Mouse (Mus musculus) CH12.LX (cell line): ENCODE data around the gene Ttc7b. TPM values are rescaled to one million over a fixed set of nuclear protein-coding genes. Genes with fewer than 3 reads are reported as not detected.

Source experiments
- DNase-seq: peaks from one replicate; pipeline ENCODE4 v3.0.0-alpha.2; 2013; ENCODE audit errors: extremely low read depth
- H3K27ac ChIP-seq: 2 replicates; pipeline ENCODE4 v1.5.1; 2012; ENCODE audit warnings: low read depth, mild to moderate bottlenecking, control low read depth, moderate library complexity; ENCODE audit not compliant: insufficient read depth
- H3K27me3 ChIP-seq: replicated peaks from 2 replicates; pipeline ENCODE3; 2012; ENCODE audit warnings: inconsistent platforms
- H3K36me3 ChIP-seq, 2 experiments: replicated peaks in 1 of 2; 2 replicates each; pipeline versions ENCODE3 to v1.6.1; 2012; ENCODE audit warnings: inconsistent platforms in 1 of 2, low read length in 1 of 2, mild to moderate bottlenecking in 1 of 2, mixed read lengths in 1 of 2, moderate library complexity in 1 of 2; ENCODE audit not compliant: control insufficient read depth in 1 of 2, insufficient read depth in 1 of 2
- H3K4me1 ChIP-seq, 2 experiments: 2 replicates each; pipeline ENCODE4 v1.6.1; 2012; ENCODE audit warnings: inconsistent platforms in 1 of 2, moderate library complexity in 1 of 2; ENCODE audit not compliant: insufficient read depth in 2 of 2, control insufficient read depth in 1 of 2
- H3K4me2 ChIP-seq: 2 replicates; pipeline ENCODE4 v1.6.1; 2012; ENCODE audit warnings: low read depth, mild to moderate bottlenecking, control low read depth; ENCODE audit not compliant: poor library complexity, insufficient read depth, severe bottlenecking
- H3K4me3 ChIP-seq, 3 experiments: fragments of 150-350 bp in 1 of 3; sonication (generic) in 1 of 3; replicated peaks in 1 of 3; 2 replicates each; pipeline versions ENCODE3 to v1.5.1; 2011 to 2012; ENCODE audit warnings: low read depth in 2 of 3, low read length in 2 of 3, mild to moderate bottlenecking in 2 of 3, moderate library complexity in 2 of 3, control low read depth in 1 of 3, improper control_type of control experiment in 1 of 3, inconsistent platforms in 1 of 3, mixed read lengths in 1 of 3; ENCODE audit not compliant: poor library complexity in 1 of 3
- H3K79me2 ChIP-seq: replicated peaks from 2 replicates; pipeline ENCODE4 v1.6.1; 2012; ENCODE audit warnings: mild to moderate bottlenecking, moderate library complexity; ENCODE audit not compliant: control insufficient read depth, poor library complexity, insufficient read depth, severe bottlenecking; ENCODE audit errors: extremely low read depth
- H3K9ac ChIP-seq: 2 replicates; pipeline ENCODE4 v1.6.1; 2012; ENCODE audit warnings: low read depth, mild to moderate bottlenecking, control low read depth, moderate library complexity; ENCODE audit not compliant: insufficient read depth
- H3K9me3 ChIP-seq: replicated peaks from 2 replicates; pipeline ENCODE3; 2012; ENCODE audit warnings: low read length, inconsistent platforms, mixed read lengths
- BHLHE40 ChIP-seq: IDR thresholded peaks from 2 replicates; pipeline ENCODE4 v1.6.1; 2011; ENCODE audit warnings: mild to moderate bottlenecking, low read depth, low read length, improper control_type of control experiment
- CHD1 ChIP-seq: IDR thresholded peaks from 2 replicates; pipeline ENCODE4 v1.6.1; 2012; ENCODE audit warnings: low read depth, low read length, improper control_type of control experiment, inconsistent platforms
- GABPA ChIP-seq: IDR thresholded peaks from 2 replicates; pipeline ENCODE4 v1.6.1; 2012; ENCODE audit warnings: low read depth, low read length, improper control_type of control experiment, inconsistent platforms; ENCODE audit not compliant: insufficient replicate concordance
- IRF4 ChIP-seq: IDR thresholded peaks from 2 replicates; pipeline ENCODE4 v1.6.1; 2014; ENCODE audit warnings: low read depth, mild to moderate bottlenecking, inconsistent platforms, low read length, improper control_type of control experiment
- MAX ChIP-seq: IDR thresholded peaks from 2 replicates; pipeline ENCODE4 v1.6.1; 2011; ENCODE audit warnings: low read length, improper control_type of control experiment
- MYC ChIP-seq: IDR thresholded peaks from 2 replicates; pipeline ENCODE4 v1.6.1; 2011; ENCODE audit warnings: low read depth, mild to moderate bottlenecking, improper control_type of control experiment, low read length
- PAX5 ChIP-seq: IDR thresholded peaks from 2 replicates; pipeline ENCODE4 v1.6.1; 2012; ENCODE audit warnings: low read length, inconsistent platforms, mixed read lengths
- POLR2AphosphoS2 ChIP-seq: IDR thresholded peaks from 2 replicates; pipeline ENCODE4 v1.6.1; 2011; ENCODE audit warnings: low read depth, low read length, improper control_type of control experiment
- SIN3A ChIP-seq: IDR thresholded peaks from 2 replicates; pipeline ENCODE4 v1.6.1; 2012; ENCODE audit warnings: low read length, improper control_type of control experiment, inconsistent platforms
- SMC3 ChIP-seq: IDR thresholded peaks from 2 replicates; pipeline ENCODE4 v1.6.1; 2011; ENCODE audit warnings: low read depth, low read length, improper control_type of control experiment
- TCF12 ChIP-seq: IDR thresholded peaks from 2 replicates; pipeline ENCODE4 v1.6.1; 2014; ENCODE audit warnings: low read depth, mild to moderate bottlenecking, inconsistent platforms, low read length, improper control_type of control experiment
- USF1 ChIP-seq: IDR thresholded peaks from 2 replicates; pipeline ENCODE4 v1.6.1; 2014; ENCODE audit warnings: low read depth, mild to moderate bottlenecking, inconsistent platforms, low read length, improper control_type of control experiment
- dilution Hi-C: fragments of 300-500 bp; cut with MboI; formaldehyde crosslinking; loops from 2 replicates; pipeline ENCODE4 v1.14.3; 2020; ENCODE audit warnings: low sequenced_read_pairs; ENCODE audit not compliant: extremely low pct_unique_long_range_greater_than_20kb, extremely low pct_ligation_motif_present
- in situ Hi-C: fragments of 300-500 bp; cut with MboI; formaldehyde crosslinking; loops from 3 replicates; pipeline ENCODE4 v1.14.3; 2019; ENCODE audit warnings: low sequenced_read_pairs, low pct_ligation_motif_present, low pct_unique_long_range_greater_than_20kb, mixed read lengths
- polyA plus RNA-seq: library from polyadenylated mRNA; unstranded; fragments of >175 nt; gene quantifications from 2 replicates; pipeline ENCODE4 v1.2.1, GENCODE M21; 2012; ENCODE audit warnings: low read depth; ENCODE audit not compliant: insufficient read length
- total RNA-seq, 2 experiments: library from RNA; depleted of rRNA; stranded (reverse); fragments of 300-350 nt in 1 of 2; fragments of >200 nt in 1 of 2; gene quantifications; 2 replicates each; pipeline ENCODE4 v1.2.3; 2012 to 2014

Gene Ttc7b
- total and polyA plus RNA-seq, 3 experiments: 7.8 to 18.3 (median 12.7) TPM

- in situ Hi-C loops: no loop called here
- Histone ChIP-seq H3K4me1 (peaks cover 0 to 1% of the 10 kb centered on the region in 2 experiments; a peak in 1 of 4 replicates), H3K27ac (no peak overlapping the region), H3K79me2 (no peaks in the 10 kb centered on the region), H3K9me3 (no peaks in the 10 kb centered on the region), H3K4me2 (no peak overlapping the region), H3K9ac (no peak overlapping the region), H3K27me3 (no peaks in the 10 kb centered on the region), H3K4me3 (no peak overlapping the region), H3K36me3 (peaks cover 17 to 62% of the 10 kb centered on the region in 2 experiments)
- dilution Hi-C loops: no loop called here
- DNase-seq: no peak
- TF ChIP-seq GABPA (no peak), SMC3 (no peak), BHLHE40 (no peak), MYC (no peak), CHD1 (no peak), POLR2AphosphoS2 (no peak), IRF4 (no peak)
Observed at GRCm38 (mm10) chr12:100404430-100404829, 116.2 kb downstream of the Ttc7b start.

DNA sequence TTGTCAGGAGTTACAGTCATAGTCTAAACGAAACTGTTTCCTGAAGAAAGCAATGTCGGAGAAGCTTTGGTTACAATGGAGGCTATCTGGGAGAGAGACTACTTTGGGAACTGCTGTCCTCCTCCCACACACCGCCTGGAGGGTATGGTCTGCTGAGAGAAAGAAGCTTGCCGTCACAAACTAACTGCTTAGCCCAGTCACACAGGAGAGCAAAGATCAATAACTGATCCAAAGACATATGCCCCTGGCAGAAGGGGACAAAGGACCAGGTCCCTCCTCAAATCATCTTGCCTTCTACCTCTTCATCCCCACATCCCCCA, 117.7 kb downstream of the Ttc7b start:
- H3K27ac ChIP-seq: no peak overlapping the region
- no peak overlapping the region for H3K4me3 ChIP-seq
- no peaks in the 10 kb centered on the region for H3K27me3 ChIP-seq
- H3K36me3 ChIP-seq: peaks cover 17 to 62% of the 10 kb centered on the region in 2 experiments
- H3K79me2 ChIP-seq: no peaks in the 10 kb centered on the region
- dilution Hi-C loops: no loop called here
- in situ Hi-C loops: no loop called here
- H3K4me1 ChIP-seq: peaks cover 0 to 16% of the 10 kb centered on the region in 2 experiments; a peak in 3 of 4 replicates
- no peaks in the 10 kb centered on the region for H3K9me3 ChIP-seq
- H3K9ac ChIP-seq: no peak overlapping the region
- no peak for TF ChIP-seq MAX
- no peak for TF ChIP-seq TCF12
- no peak for DNase-seq
- no peak overlapping the region for H3K4me2 ChIP-seq

DNA sequence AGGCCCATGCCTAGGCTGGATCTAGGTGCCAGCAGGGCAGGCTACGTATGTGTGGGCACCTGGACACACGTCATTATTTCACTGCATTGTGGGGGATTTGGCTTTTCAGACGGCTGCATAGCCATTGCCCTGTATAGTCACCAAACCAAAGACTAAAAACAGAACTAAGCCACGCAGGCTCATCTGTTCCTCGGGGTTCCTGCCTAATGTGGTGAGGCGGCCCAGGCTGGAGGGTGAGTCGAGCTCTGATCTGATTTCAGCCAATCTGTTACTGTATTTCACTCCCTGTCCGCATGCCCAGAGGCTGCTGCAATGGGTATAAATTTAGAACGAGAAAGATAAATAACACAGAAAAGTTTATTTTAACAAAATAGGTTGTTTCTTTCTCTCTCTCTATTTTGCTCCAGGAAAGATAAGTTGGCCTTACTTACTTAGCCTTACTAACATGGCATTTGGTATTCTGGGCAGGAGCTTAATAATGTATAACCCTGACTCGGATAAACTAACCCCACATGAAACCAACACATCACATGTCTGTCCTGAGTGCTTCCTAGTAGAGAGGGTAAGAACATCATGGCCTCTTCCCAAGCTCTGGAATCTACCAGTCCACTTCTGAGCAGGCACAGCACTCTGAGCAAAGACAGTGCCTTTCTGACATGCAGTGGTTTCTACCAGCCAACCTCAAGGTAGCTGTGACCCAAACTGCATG, 118.2 kb downstream of the Ttc7b start:
- Histone ChIP-seq H3K4me3 (no peak overlapping the region), H3K27me3 (no peaks in the 10 kb centered on the region), H3K9me3 (no peaks in the 10 kb centered on the region), H3K9ac (no peak overlapping the region), H3K36me3 (peaks cover 17 to 64% of the 10 kb centered on the region in 2 experiments), H3K27ac (no peak overlapping the region), H3K4me2 (no peak overlapping the region), H3K4me1 (peaks cover 2 to 21% of the 10 kb centered on the region in 2 experiments; a peak in 3 of 4 replicates), H3K79me2 (no peaks in the 10 kb centered on the region)
- no peak for DNase-seq
- TF ChIP-seq USF1: no peak
- no peak for TF ChIP-seq SIN3A
- no peak for TF ChIP-seq PAX5
- no peak for TF ChIP-seq SMC3
- in situ Hi-C loops (no loop called here), dilution Hi-C loops (no loop called here)
